Mouse (Mus musculus): ENCODE results near the gene Utp4.

GRCm38 (mm10) chr8:106958212-106958611 lies 64.8 kb downstream of the Utp4 start:
- TF ChIP-seq GATA1 (IDR thresholded peaks at IDR 0.05; ENCODE audit: low read depth, low read length) = no peak
- no peak for TF ChIP-seq USF1 (IDR thresholded peaks at IDR 0.05; ENCODE audit: low read depth, low read length)
- TF ChIP-seq NRF1 (IDR thresholded peaks at IDR 0.05; ENCODE audit: insufficient read depth, low read depth, low read length, poor library complexity, severe bottlenecking) = no peak
- TF ChIP-seq POLR2A (IDR thresholded peaks at IDR 0.05; ENCODE audit: control insufficient read depth in 1 of 2, insufficient read depth in 1 of 2, low read depth in 1 of 2, low read length in 2 of 2, poor library complexity in 1 of 2) = no peak
